ENCODE assay signal across 8 mouse cellular contexts in the genomic region with DNA sequence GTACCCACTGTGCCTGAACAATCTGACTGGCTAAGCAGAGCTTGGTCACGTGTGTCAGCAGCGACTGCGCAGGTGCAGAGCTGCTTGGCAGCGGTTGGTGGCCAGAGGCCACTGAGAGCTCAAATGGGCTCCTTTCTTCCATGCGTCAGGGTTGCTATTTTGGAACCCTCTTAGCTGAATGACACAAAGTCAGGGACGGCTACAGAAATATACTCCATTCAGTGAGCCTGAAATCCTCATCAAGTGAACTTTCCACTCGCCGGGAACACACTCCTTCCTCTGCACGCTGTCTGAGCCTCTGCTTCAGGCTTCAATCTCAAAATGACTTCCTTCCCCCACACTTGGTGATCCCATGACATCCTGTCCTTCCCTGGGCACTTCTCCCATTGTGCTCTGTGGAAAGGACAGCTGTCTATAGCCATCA. TPM values are rescaled to one million over a fixed set of nuclear protein-coding genes. Genes with fewer than 3 reads are reported as not detected.
DNase-seq lines count a peak whose midpoint lies in the region; ATAC-seq and TF ChIP-seq lines count a peak whose summit lies in the region.

No protein-coding gene starts in this region.

- peak overlapping the region; percentile 34 for H3K4me2 ChIP-seq in heart, postnatal 0 days (ENCODE audit: low read depth, low read length)
- no peak overlapping the region for H3K4me2 ChIP-seq in liver, embryonic 16.5 days (ENCODE audit: low read depth, low read length)

- peak; percentile 36 to 51 for DNase-seq in adrenal gland, postnatal 36 days
- DNase-seq in adrenal gland, adult 18-20 months (ENCODE audit: low spot score in 2 of 2), result no peak
- DNase-seq in right cerebral cortex, adult 18-20 months, result peak; percentile 62
- no peak for DNase-seq in right cerebral cortex, postnatal 4 days
- DNase-seq in heart, postnatal 0 days (ENCODE audit: low spot score), result peak; percentile 71
- DNase-seq in T-cell, adult 2 months (ENCODE audit: low spot score), result no peak
- no peak for DNase-seq in spleen, postnatal 14 days (ENCODE audit: low spot score in 2 of 2)

- TF ChIP-seq EP300 in heart, postnatal 0 days (IDR thresholded peaks at IDR 0.05; ENCODE audit: low read depth), result peak; percentile 50; the same call in 1 of the 2 replicates

- H3K36me3 ChIP-seq in heart, postnatal 0 days (replicated peaks; ENCODE audit: control insufficient read depth, insufficient read depth, low read length), result peaks cover 14% of the 10 kb centered on the region
- no peaks in the 10 kb centered on the region for H3K36me3 ChIP-seq in liver, embryonic 16.5 days (ENCODE audit: control insufficient read depth, insufficient read depth)

- no peak overlapping the region for H3K4me3 ChIP-seq in heart, postnatal 0 days (ENCODE audit: low read depth, low read length)
- H3K4me3 ChIP-seq in liver, embryonic 16.5 days (ENCODE audit: low read depth, low read length), result no peak overlapping the region

- H3K9me3 ChIP-seq in heart, postnatal 0 days (replicated peaks; ENCODE audit: control insufficient read depth, low read length), result 0 out of 2 replicates have a peak, but pooled peaks cover 8% of the 10 kb centered on the region
- no peaks in the 10 kb centered on the region for H3K9me3 ChIP-seq in liver, embryonic 16.5 days (replicated peaks; ENCODE audit: control insufficient read depth, low read length)

- WGBS in heart, postnatal 0 days, result 13% methylated on average over 9 of the region's 9 CpGs
- WGBS in liver, embryonic 16.5 days (ENCODE audit: insufficient replicate concordance), result 55% methylated on average over 9 of the region's 9 CpGs

- ATAC-seq in heart, postnatal 0 days (ENCODE audit: insufficient read depth, low read depth), result peak; percentile 88
- ATAC-seq in liver, embryonic 16.5 days (ENCODE audit: low read depth), result no peak

- H3K4me1 ChIP-seq in heart, postnatal 0 days (ENCODE audit: control insufficient read depth, insufficient read depth), result peaks cover 21% of the 10 kb centered on the region
- peaks cover 11% of the 10 kb centered on the region for H3K4me1 ChIP-seq in liver, embryonic 16.5 days (ENCODE audit: control insufficient read depth, low read depth, low read length)

- no peaks in the 10 kb centered on the region for H3K27me3 ChIP-seq in heart, postnatal 0 days (ENCODE audit: control insufficient read depth, insufficient read depth, low read length)
- H3K27me3 ChIP-seq in liver, embryonic 16.5 days (ENCODE audit: control insufficient read depth, insufficient read depth, low read depth, low read length), result no peaks in the 10 kb centered on the region

- H3K9ac ChIP-seq in heart, postnatal 0 days (replicated peaks; ENCODE audit: low read depth, low read length), result no peak overlapping the region
- no peak overlapping the region for H3K9ac ChIP-seq in liver, embryonic 16.5 days (ENCODE audit: low read depth, low read length)

- no peak for TF ChIP-seq CTCF in heart, postnatal 0 days (IDR thresholded peaks at IDR 0.05; ENCODE audit: low read depth)

- peak overlapping the region; percentile 86 for H3K27ac ChIP-seq in heart, postnatal 0 days (ENCODE audit: low read depth)
- H3K27ac ChIP-seq in liver, embryonic 16.5 days (ENCODE audit: low read length), result peak overlapping the region; percentile 43

RNA-seq across cellular contexts. Expression of a gene that starts 16.1 kb away (rescaled TPM):
- total RNA-seq in adrenal gland, postnatal 36 days (2021), result 10 to 100 TPM; 22.7 to 30.8 TPM
- total RNA-seq in adrenal gland, adult 18-20 months (2021), result 10 to 100 TPM; 11.0 to 12.7 TPM
- 16.6 and 17.9 TPM in 2 replicates for total RNA-seq in heart, postnatal 0 days (2014; rRNA removed; ENCODE audit: low replicate concordance)
- 57.1 and 57.5 TPM in 2 replicates for polyA plus RNA-seq in heart, postnatal 0 days (2015; fragmentation: Nextera tagmentation; extraction: Ambion mirVana)
- polyA plus RNA-seq in liver, embryonic 16.5 days (2015; fragmentation: Nextera tagmentation; extraction: Ambion mirVana), result 21.9 and 23.9 TPM in 2 replicates

Comparison
In these comparisons a context has a peak if more than half of its experiments do, and no peak if none do; other contexts are left out.
1. DNase-seq: peak in adrenal gland, postnatal 36 days (2 of 2), right cerebral cortex, adult 18-20 months (single experiment) and heart, postnatal 0 days (single experiment); none in adrenal gland, adult 18-20 months (0 of 2), right cerebral cortex, postnatal 4 days (single experiment), T-cell, adult 2 months (single experiment) and spleen, postnatal 14 days (0 of 2).